8 mouse cellular contexts compared by ENCODE assay signal in the genomic region with DNA sequence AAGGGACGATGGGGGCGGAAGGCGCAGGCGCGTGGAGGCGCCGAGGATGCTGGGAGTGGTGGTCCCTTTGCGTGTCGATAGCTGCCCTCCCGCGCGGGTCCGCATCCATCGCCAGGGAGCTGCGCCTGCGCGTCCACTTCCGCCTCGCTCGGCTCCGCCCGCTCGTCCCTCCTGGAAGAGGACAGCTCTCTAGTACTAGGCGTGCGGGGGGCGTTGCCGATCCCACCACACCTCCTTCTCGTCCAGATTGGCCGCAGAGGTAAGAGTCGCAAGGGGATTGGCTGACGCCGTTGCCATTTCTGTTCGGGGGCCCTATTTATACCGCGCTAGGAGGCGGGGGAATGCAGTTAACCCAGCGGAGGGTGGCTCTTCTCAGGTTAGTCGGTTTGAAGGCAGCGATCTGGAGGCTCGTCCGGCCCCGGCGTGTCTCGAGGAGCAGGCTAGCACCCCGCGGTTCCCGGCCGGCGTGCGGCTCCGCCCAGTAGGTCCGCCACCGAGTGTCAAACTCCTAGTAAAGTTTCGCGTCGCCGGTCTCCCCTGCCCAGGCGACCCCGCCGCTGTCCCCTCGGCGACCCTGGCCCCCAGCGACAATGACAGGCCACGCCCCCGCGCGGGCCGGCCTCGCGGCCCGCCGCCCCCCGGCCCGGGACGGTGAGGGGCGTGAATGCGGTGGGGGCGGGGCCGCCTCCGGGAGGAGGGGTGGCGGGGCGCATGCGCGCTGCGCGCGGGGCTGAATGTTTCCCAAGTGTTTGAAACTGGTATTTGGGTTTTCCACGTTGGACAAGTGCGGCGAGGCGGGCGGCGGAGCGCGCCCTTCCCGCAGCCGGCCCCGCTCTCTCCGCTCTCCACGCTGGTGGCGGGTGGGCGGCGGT. TPM values are rescaled to one million over a fixed set of nuclear protein-coding genes. Genes with fewer than 3 reads are reported as not detected.
A peak's percentile ranks its signal among the peaks of the same experiment; 100 is the strongest.
DNase-seq lines count a peak whose midpoint lies in the region; ATAC-seq and TF ChIP-seq lines count a peak whose summit lies in the region.

No protein-coding gene starts in this region.

- H3K27me3 ChIP-seq in megakaryocyte, embryonic 14.5 days (replicated peaks): no peaks in the 10 kb centered on the region

- H3K9me3 ChIP-seq in megakaryocyte, embryonic 14.5 days: no peaks in the 10 kb centered on the region

- peak; percentile 64 for ATAC-seq in activated CD4-positive, CD25-positive, alpha-beta regulatory T cell, adult 4 months

- H3K4me3 ChIP-seq in cortical plate, adult 2 months (ENCODE audit: insufficient read depth, low read length): peak overlapping the region; percentile 73
- peak overlapping the region; percentile 100 for H3K4me3 ChIP-seq in megakaryocyte, embryonic 14.5 days (replicated peaks)

- peak; percentile 98 to 99 for DNase-seq in gastrocnemius, adult 8-10 months (ENCODE audit: low spot score in 2 of 2)
- DNase-seq in hindlimb bud, embryonic 11.5 days (ENCODE audit: extremely low spot score, low read depth, low spot score): peak; percentile 89
- DNase-seq in left cerebral cortex, adult 8-10 months (ENCODE audit: low spot score in 2 of 2): peak; percentile 79 to 100
- DNase-seq in right cerebral cortex, postnatal 10 days (ENCODE audit: low spot score in 2 of 2): peak; percentile 100
- peak; percentile 94 for DNase-seq in urinary bladder, postnatal 25 days (ENCODE audit: low spot score)

- no peak for TF ChIP-seq CTCF in cortical plate, adult 2 months (IDR thresholded peaks at IDR 0.05; ENCODE audit: extremely low read depth, insufficient read depth, low read length)

- H3K36me3 ChIP-seq in megakaryocyte, embryonic 14.5 days (replicated peaks; ENCODE audit: low read length): peaks cover 11% of the 10 kb centered on the region

- no peaks in the 10 kb centered on the region for H3K4me1 ChIP-seq in cortical plate, adult 2 months (ENCODE audit: control insufficient read depth, insufficient read depth, low read length)
- peaks cover 50% of the 10 kb centered on the region for H3K4me1 ChIP-seq in megakaryocyte, embryonic 14.5 days

- H3K27ac ChIP-seq in cortical plate, adult 2 months (ENCODE audit: insufficient read depth, low read length): peak overlapping the region; percentile 97

- TF ChIP-seq POLR2A in cortical plate, adult 2 months (IDR thresholded peaks at IDR 0.05; ENCODE audit: extremely low read depth, insufficient read depth, low read length): peak; percentile 99

RNA-seq across cellular contexts. Expression of a gene that starts 0.6 kb away (rescaled TPM):
- 10 to 100 TPM; 59.6 to 65.6 TPM for polyA plus RNA-seq in activated CD4-positive, CD25-positive, alpha-beta regulatory T cell, adult 4 months (2017; shearing (Covaris generic))
- 45.5 and 52.9 TPM in 2 replicates for polyA plus RNA-seq in cortical plate, adult 2 months (2012; rRNA removed)
- 10 to 100 TPM; 10.9 to 13.4 (median 12.5) TPM for total RNA-seq in gastrocnemius, adult 8-10 months (2022)
- 10 to 100 TPM; 45.0 to 51.2 (median 48.0) TPM for total RNA-seq in left cerebral cortex, adult 8-10 months (2022)
- polyA plus RNA-seq in megakaryocyte, embryonic 14.5 days (2012; ENCODE audit: insufficient read depth, low replicate concordance): 5.4 and 39.4 TPM in 2 replicates

RNA-seq across cellular contexts. Expression of a gene that starts 5.4 kb away (rescaled TPM):
- 10 to 100 TPM; 11.2 to 15.7 TPM for polyA plus RNA-seq in activated CD4-positive, CD25-positive, alpha-beta regulatory T cell, adult 4 months (2017; shearing (Covaris generic))
- polyA plus RNA-seq in cortical plate, adult 2 months (2012; rRNA removed): 25.9 and 27.4 TPM in 2 replicates
- total RNA-seq in gastrocnemius, adult 8-10 months (2022): 10 to 100 TPM; 14.9 to 17.4 (median 17.0) TPM
- total RNA-seq in left cerebral cortex, adult 8-10 months (2022): 10 to 100 TPM; 15.8 to 21.2 (median 18.4) TPM
- 18.7 and 22.5 TPM in 2 replicates for polyA plus RNA-seq in megakaryocyte, embryonic 14.5 days (2012; ENCODE audit: insufficient read depth, low replicate concordance)

RNA-seq across cellular contexts. Expression of a gene that starts 58.6 kb away (rescaled TPM):
- 10 to 100 TPM; 46.7 to 61.4 TPM for polyA plus RNA-seq in activated CD4-positive, CD25-positive, alpha-beta regulatory T cell, adult 4 months (2017; shearing (Covaris generic))
- 96.5 and 98.5 TPM in 2 replicates for polyA plus RNA-seq in cortical plate, adult 2 months (2012; rRNA removed)
- total RNA-seq in gastrocnemius, adult 8-10 months (2022): 10 to 100 TPM; 23.8 to 29.1 (median 26.4) TPM
- 10 to 100 TPM; 48.7 to 62.5 (median 56.0) TPM for total RNA-seq in left cerebral cortex, adult 8-10 months (2022)
- polyA plus RNA-seq in megakaryocyte, embryonic 14.5 days (2012; ENCODE audit: insufficient read depth, low replicate concordance): 49.5 and 114 TPM in 2 replicates

Comparison
In these comparisons a context has a peak if more than half of its experiments do, and no peak if none do; other contexts are left out.
1. Peak in every context shown above with its lines: DNase-seq, ATAC-seq, H3K4me3 ChIP-seq and H3K27ac ChIP-seq.